Mouse (Mus musculus) left cerebral cortex, postnatal 14 days (tissue): ENCODE measurements around the gene Acap2. TPM values are rescaled to one million over a fixed set of nuclear protein-coding genes. Genes with fewer than 3 reads are reported as not detected.

Experiments
- DNase-seq, 2 experiments: peaks; one replicate each; pipeline ENCODE4 v3.0.0; 2021 to 2022; ENCODE audit warnings: low spot score in 2 of 2, mixed read lengths in 1 of 2
- intact Hi-C: fragments of 180-260 bp; cut with DNase I; formaldehyde crosslinking; loops from one replicate; pipeline ENCODE4 v1.15.1; 2025
- total RNA-seq, 2 experiments: library from RNA; stranded (reverse); gene quantifications; 2 replicates each; pipeline ENCODE4 v1.2.3; 2021

The Acap2 gene
- total RNA-seq, 2 experiments from 2014 or later, result 90.5 to 99.9 TPM

- intact Hi-C loops, result no loop called here
- DNase-seq, result no peak
These were observed 72.9 kb downstream of the Acap2 start for GRCm38 (mm10) chr16:31128116-31128515.

- intact Hi-C loops, result no loop called here
- no peak for DNase-seq
These were observed 76.1 kb downstream of the Acap2 start for GRCm38 (mm10) chr16:31124991-31125390.

- DNase-seq, result no peak
- intact Hi-C loops, result no loop called here
These were observed 79.4 kb downstream of the Acap2 start for GRCm38 (mm10) chr16:31121612-31122011.

GRCm38 (mm10) chr16:31113596-31113995, 87.4 kb downstream of the Acap2 start:
- intact Hi-C loops, result loop anchor here (10.0 kb wide), 1 partner anchor 141 kb away; no protein-coding TSS in a partner anchor
- DNase-seq, result no peak

DNA sequence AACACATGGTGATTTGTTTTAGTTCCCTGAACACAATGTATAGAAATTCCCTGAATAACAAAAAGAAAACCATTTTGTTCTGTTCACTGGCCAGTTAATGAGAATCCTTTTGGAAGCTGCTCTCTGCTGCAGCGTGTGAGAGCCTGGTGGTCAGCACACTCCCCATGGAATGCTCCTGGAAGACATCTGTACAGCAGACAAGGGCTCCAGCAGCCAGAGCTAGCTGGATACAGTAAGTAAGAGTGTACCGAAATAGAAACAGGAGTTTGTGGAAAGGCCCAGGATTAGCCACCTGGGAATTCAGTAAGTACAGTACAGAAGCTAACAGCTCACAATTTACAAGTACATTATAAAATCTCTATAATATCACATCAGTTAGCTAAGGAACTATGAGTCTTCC, 99.7 kb downstream of the Acap2 start:
- DNase-seq, result no peak
- intact Hi-C loops, result no loop called here

GRCm38 (mm10) chr16:31099906-31100305, 101.1 kb downstream of the Acap2 start:
- intact Hi-C loops, result no loop called here
- no peak for DNase-seq

DNA sequence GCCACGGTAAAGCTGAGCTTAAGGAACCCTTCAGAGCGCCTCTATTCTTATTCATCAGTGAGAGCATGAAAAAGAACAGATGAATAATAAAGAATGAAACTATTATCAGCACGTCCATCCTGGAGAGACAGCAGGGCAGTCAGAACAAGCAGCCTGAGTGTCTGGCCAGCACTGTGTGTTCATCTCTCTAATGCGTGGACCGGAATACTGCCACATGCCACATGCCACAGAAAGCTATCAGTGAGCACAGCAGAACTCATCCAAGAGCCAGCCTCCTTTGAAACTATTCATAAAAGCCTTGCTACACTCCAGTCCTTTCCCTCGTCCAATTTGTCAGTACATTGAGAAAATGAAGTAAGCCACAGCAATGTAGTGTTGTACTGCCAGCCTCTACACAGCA, 107.0 kb downstream of the Acap2 start:
- no peak for DNase-seq
- intact Hi-C loops, result no loop called here

DNA sequence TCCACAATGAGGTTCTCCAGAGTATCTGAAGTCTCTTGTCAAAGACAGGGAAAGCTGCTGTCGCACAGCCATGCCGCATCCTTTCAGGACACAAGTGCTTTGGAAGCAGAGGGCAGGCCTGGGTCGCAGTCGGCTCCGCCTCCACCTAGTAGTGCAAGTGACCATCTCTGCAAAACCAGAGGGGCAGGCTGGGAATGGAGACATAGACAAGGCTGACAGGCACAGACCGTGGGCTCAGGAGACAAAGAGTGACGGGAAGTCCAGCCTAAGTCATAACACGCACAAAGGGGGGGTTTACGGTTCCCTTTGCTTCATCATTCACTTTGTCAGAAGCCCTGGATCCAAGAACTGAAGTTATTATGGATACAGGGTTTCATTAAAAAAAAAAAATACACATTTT, 107.9 kb downstream of the Acap2 start:
- intact Hi-C loops, result no loop called here
- no peak for DNase-seq

DNA sequence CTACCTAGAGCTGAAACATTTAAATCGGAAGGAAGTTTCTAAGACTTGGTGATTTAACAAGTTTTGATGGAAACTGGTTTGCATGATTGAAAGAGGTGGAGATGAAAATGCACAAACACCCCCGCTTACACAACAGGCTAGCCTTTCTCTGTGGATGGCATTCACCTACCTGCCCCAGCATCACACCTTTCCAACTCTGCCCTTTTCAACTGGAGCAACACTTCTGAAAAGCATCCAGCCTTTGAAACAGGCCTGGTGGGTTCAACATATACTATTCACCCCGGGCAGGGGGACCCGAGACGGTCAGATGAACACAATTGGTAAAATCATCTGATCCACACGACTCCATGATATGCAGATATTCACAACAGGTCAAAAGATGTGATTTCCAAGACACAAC, 119.2 kb downstream of the Acap2 start:
- DNase-seq, result no peak
- intact Hi-C loops, result no loop called here

DNA sequence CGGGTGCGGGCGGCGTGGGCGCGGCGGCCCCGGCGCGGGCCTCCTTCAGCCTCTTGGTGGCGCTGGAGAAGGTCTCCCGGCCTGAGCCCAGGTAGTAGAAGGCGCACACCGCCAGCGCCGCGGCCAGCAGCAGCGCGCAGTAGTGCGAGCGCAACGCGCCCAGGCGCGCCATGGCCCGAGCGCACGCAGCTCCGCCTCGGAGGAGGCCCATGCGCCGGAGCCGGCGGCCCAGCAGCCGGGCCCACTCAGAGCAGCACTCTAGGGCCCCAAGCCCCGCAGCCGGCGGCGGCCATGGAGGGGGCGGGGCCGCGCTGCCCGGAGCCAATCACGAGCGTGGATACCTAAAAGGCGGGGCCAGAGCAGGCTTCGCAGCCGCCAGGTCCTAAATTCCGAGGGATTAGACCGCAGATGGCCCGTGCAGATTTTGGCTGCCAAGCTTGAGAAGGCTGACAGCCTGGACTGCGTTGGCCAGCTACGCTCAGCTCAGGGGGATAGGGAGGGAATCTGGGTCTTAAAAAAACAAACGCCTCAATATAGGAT, 119.8 kb downstream of the Acap2 start, which contains the start of gene Xxylt1:
Xxylt1 (minus strand) TSS at position 308 of the 540 bp plus-strand sequence.
- intact Hi-C loops, result no loop called here
- peak; percentile 95 to 96 for DNase-seq

GRCm38 (mm10) chr16:31080573-31081051, 120.4 kb downstream of the Acap2 start:
- DNase-seq, result peak; percentile 59
- intact Hi-C loops, result no loop called here

- no peak for DNase-seq
- intact Hi-C loops, result loop anchor here (10.0 kb wide), 1 partner anchor 277 kb away; no protein-coding TSS in a partner anchor
These were observed 123.6 kb downstream of the Acap2 start for GRCm38 (mm10) chr16:31077396-31077795.

DNA sequence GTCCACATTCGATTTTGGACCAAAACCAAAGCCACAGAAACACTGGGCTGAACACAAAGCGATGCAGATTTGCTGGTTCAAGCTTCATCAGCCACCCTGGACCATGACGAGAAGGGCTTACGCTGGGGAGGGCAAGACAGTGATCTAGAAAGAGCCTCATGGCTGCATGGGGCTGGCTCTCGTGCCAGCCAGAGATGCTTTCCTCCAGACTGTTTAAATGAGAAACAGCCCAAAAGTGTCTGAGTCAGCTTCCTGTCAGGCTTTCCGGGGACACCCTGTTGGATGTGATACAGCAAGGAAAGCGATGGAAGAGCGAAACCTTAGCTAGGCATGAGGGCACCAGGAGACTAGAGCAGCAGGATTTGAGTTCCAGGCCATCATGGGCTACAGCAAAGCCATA, 124.6 kb downstream of the Acap2 start:
- intact Hi-C loops, result loop anchor here (10.0 kb wide), 1 partner anchor 278 kb away; no protein-coding TSS in a partner anchor
- no peak for DNase-seq

DNA sequence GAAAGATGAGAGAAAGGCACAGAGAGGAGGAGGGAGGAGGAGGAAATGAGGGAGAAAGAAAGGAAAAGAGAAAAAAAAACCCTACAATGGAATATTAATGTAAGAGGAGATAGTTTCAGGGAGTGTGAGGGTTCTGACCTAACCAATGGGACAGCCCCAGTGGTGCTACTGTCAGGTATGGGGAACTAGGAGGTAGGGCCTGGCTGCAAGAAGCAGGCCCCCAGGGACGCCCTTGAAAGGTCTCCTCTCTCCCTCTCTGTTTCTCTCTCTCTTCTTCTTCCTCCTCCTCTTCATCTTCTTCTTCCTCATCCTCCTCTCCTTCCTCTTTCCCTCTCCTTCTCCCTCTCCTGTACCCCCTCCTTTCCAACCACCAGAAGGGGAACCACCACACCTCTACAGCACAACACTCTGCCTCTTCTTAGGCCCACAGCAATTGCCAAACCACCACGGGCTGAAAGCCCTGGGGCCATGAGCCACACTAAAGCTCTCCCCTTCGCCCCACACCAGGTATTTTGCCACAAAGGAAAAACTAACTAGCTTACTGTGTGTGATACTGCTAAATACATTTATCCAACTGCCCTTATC, 126.6 kb downstream of the Acap2 start:
- intact Hi-C loops, result loop anchor here (10.0 kb wide), 1 partner anchor 280 kb away; no protein-coding TSS in a partner anchor
- no peak for DNase-seq

- intact Hi-C loops, result loop anchor here (1.0 to 10.0 kb wide), 2 partner anchors 283 to 474 kb away; no protein-coding TSS in a partner anchor
- no peak for DNase-seq
These were observed 129.3 kb downstream of the Acap2 start for GRCm38 (mm10) chr16:31071731-31072130.

GRCm38 (mm10) chr16:31070358-31071133, 130.5 kb downstream of the Acap2 start:
- peak; percentile 82 to 88 for DNase-seq
- intact Hi-C loops, result loop anchor here (1.0 to 10.0 kb wide), 2 partner anchors 284 to 473 kb away; no protein-coding TSS in a partner anchor

DNA sequence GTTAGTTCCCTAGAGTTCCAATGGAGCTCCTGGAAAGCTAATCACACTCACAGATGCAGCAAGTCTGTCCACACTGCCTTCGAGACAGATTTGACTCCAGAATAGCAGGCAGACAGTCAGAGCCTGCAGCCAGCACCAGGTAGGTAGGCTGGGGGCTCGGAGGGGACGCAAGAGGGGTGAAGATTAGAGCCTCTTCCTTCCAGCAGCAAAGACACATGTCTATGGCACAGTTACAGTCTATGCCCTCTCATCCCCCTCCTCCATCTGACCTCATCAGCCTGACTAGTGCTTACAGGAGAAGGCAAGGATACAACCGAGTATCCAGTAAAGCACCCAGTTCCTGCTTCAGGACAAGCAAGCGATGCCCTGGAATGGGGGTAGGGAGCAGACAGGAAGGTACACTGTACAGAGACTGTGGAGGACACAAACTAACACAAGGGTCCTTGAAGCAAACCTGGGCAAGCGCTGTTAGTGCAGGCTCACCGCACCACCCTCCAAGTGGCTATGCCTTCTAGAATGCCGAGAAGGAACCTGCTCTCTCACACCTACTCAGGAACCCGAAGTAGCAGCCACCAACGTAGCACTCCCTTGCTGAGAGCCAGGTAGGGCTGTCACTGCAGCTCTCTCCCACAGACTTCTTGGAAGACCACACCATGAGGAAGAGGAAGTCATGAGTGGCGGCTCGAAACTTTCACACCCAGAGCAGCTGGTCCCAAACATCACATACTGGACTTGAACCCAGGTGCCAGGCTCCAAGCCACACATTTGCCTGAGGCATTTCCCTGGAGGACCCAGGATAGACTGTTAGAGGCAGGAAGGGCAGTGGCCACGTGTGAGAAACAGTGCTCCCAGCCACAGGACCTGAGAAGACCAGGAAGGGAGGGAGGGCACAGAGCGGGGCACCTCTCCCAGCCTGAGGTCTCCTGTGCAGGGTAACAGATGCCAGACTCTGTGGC, 131.6 kb downstream of the Acap2 start:
- DNase-seq, result no peak
- intact Hi-C loops, result loop anchor here (5.0 to 10.0 kb wide), 2 partner anchors 87 to 285 kb away; no protein-coding TSS in a partner anchor

DNA sequence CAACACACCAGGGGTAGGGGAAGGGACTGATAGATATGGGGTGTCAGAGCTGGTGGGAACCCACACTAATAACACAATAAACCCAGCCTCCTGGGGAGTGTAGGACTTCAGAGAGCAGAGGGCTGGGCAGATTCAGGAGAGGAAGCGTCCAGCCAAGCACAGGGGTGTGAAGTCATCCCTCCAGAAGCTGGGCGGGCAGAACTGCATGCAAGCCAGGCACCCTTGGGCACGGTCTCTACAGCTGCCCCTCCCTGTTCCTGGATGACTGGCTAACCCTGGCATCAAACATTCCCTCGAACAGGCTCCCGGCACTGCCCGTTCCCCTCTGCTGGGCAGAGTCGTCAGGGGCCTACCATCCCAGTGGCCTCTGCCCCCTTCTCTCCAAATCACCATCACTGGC, 132.8 kb downstream of the Acap2 start:
- intact Hi-C loops, result loop anchor here (5.0 kb wide), 1 partner anchor 86 kb away; no protein-coding TSS in a partner anchor
- no peak for DNase-seq
